Mouse (Mus musculus) ovary, postnatal 36 days (tissue): ENCODE data around the gene Hacd2.

Experiments used
- DNase-seq: peaks from one replicate; pipeline ENCODE4 v3.0.0; 2022; ENCODE audit warnings: low spot score, mixed read lengths

Gene Hacd2

GRCm38 (mm10) chr16:35116328-35116956 is 94.2 kb downstream of the Hacd2 start:
- no peak for DNase-seq

GRCm38 (mm10) chr16:35117436-35117835 is 95.2 kb downstream of the Hacd2 start:
- DNase-seq, result no peak

GRCm38 (mm10) chr16:35120603-35121002 is 98.4 kb downstream of the Hacd2 start:
- no peak for DNase-seq

GRCm38 (mm10) chr16:35127270-35127669 is 105.0 kb downstream of the Hacd2 start:
- no peak for DNase-seq

GRCm38 (mm10) chr16:35130172-35130571 is 107.9 kb downstream of the Hacd2 start:
- DNase-seq, result no peak

GRCm38 (mm10) chr16:35139416-35139815 is 117.2 kb downstream of the Hacd2 start:
- no peak for DNase-seq

GRCm38 (mm10) chr16:35139873-35140619 is 117.8 kb downstream of the Hacd2 start:
- DNase-seq, result peak; percentile 24

GRCm38 (mm10) chr16:35140620-35140975 is 118.4 kb downstream of the Hacd2 start:
- no peak for DNase-seq

- no peak for DNase-seq
Observed at GRCm38 (mm10) chr16:35141839-35142238, 119.6 kb downstream of the Hacd2 start.

- DNase-seq, result no peak
Observed at GRCm38 (mm10) chr16:35146153-35146552, 123.9 kb downstream of the Hacd2 start.

GRCm38 (mm10) chr16:35153146-35153755 is 131.0 kb downstream of the Hacd2 start:
- DNase-seq, result no peak

GRCm38 (mm10) chr16:35154245-35154640 is 132.0 kb downstream of the Hacd2 start:
- DNase-seq, result peak; percentile 38

- DNase-seq, result peak; percentile 45
Observed at GRCm38 (mm10) chr16:35154641-35155390, 132.6 kb downstream of the Hacd2 start, which contains the start of gene Adcy5. TSS of gene Adcy5 (plus strand) at chr16:35154877.

GRCm38 (mm10) chr16:35155391-35156305 is 133.4 kb downstream of the Hacd2 start:
- peak; percentile 60 for DNase-seq

GRCm38 (mm10) chr16:35156306-35156695 is 134.1 kb downstream of the Hacd2 start:
- DNase-seq, result peak; percentile 68

GRCm38 (mm10) chr16:35156832-35157231 is 134.6 kb downstream of the Hacd2 start:
- no peak for DNase-seq
